Mouse (Mus musculus) cerebellum, adult 11-12 months (tissue): Measurements from ENCODE around the gene BC025920.

Source experiments
- DNase-seq: peaks from one replicate; pipeline ENCODE4 v3.0.0; 2022

Gene BC025920

GRCm38 (mm10) chr10:81604019-81604967, 1.8 kb upstream of the BC025920 start:
- DNase-seq: peak; percentile 69

GRCm38 (mm10) chr10:81604968-81605665, 953 bp upstream of the BC025920 start:
- DNase-seq: peak; percentile 86

- no peak for DNase-seq
Observed at GRCm38 (mm10) chr10:81605666-81605973, 450 bp upstream of the BC025920 start.

- DNase-seq: peak; percentile 44
Observed at GRCm38 (mm10) chr10:81608308-81608707, 2.2 kb downstream of the BC025920 start.

GRCm38 (mm10) chr10:81612779-81613178, 6.7 kb downstream of the BC025920 start:
- DNase-seq: no peak

GRCm38 (mm10) chr10:81615486-81615885, 9.4 kb downstream of the BC025920 start:
- DNase-seq: no peak

- DNase-seq: no peak
Observed at GRCm38 (mm10) chr10:81619976-81620375, 13.9 kb downstream of the BC025920 start.

- no peak for DNase-seq
Observed at GRCm38 (mm10) chr10:81620786-81621185, 14.7 kb downstream of the BC025920 start.

- no peak for DNase-seq
Observed at GRCm38 (mm10) chr10:81623441-81623840, 17.4 kb downstream of the BC025920 start.

GRCm38 (mm10) chr10:81626101-81626993, 20.3 kb downstream of the BC025920 start:
- DNase-seq: peak; percentile 70

- peak; percentile 98 for DNase-seq
Observed at GRCm38 (mm10) chr10:81626994-81627835, 21.1 kb downstream of the BC025920 start, which contains the start of gene Sirt6. TSS of gene Sirt6 (minus strand) at chr10:81627797.

- peak; percentile 75 for DNase-seq
Observed at GRCm38 (mm10) chr10:81627836-81628220, 21.8 kb downstream of the BC025920 start.

GRCm38 (mm10) chr10:81628390-81628789, 22.3 kb downstream of the BC025920 start, which contains the start of gene Ankrd24:
TSS of gene Ankrd24 (plus strand) at chr10:81628540.
- DNase-seq: peak; percentile 69

GRCm38 (mm10) chr10:81633253-81634099, 27.4 kb downstream of the BC025920 start:
- DNase-seq: peak; percentile 87

GRCm38 (mm10) chr10:81636338-81636737, 30.3 kb downstream of the BC025920 start:
- no peak for DNase-seq

- no peak for DNase-seq
Observed at GRCm38 (mm10) chr10:81638101-81638500, 32.0 kb downstream of the BC025920 start.

GRCm38 (mm10) chr10:81640825-81641224, 34.8 kb downstream of the BC025920 start:
- peak; percentile 64 for DNase-seq

- peak; percentile 35 for DNase-seq
Observed at GRCm38 (mm10) chr10:81641566-81641965, 35.5 kb downstream of the BC025920 start.

GRCm38 (mm10) chr10:81641978-81642647, 36.0 kb downstream of the BC025920 start:
- DNase-seq: peak; percentile 76
